Mouse (Mus musculus): ENCODE measurements around the gene D430041D05Rik. TPM values are rescaled to one million over a fixed set of nuclear protein-coding genes. Genes with fewer than 3 reads are reported as not detected.

D430041D05Rik gene
- polyA plus RNA-seq, 2 experiments from 2014 or later: 0.21 TPM; not detected in 1

DNA sequence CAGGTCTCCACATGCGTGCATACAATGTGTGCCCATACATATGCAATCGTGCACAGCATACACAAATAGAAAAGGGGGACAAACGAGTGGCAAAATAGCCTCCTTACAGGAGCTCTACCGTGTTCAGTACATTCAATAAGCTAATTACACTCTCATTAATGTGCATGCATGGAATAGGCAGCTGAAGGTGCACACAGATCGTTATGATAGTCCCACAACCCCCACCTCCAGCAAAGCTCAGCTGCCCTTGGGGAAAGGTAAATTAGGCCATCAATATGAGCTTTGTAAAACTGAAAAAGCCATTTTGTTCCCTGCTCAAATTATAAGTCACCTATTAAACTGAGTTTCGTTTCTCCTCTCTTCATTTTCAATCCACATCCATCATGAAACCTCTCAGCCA lies 75.0 kb downstream of the D430041D05Rik start:
- no peak for ATAC-seq

DNA sequence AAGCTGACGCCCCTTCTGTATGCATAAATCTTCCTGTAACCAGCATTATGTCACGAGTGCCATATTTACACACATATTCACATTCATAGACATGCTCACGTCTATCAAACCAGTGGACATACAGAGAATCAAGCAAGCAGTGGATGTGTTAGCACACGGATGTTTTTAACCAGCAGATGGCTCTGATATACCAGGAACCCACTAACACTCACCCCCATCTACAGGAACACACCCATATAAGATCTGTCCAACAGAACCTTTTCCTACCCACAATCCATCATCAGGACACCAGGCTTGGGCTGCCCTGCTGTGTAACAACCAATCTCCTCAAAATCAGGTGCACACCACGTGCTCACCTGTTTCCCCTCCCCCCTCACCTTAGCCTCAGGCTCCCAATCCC lies 76.9 kb downstream of the D430041D05Rik start:
- ATAC-seq: no peak

DNA sequence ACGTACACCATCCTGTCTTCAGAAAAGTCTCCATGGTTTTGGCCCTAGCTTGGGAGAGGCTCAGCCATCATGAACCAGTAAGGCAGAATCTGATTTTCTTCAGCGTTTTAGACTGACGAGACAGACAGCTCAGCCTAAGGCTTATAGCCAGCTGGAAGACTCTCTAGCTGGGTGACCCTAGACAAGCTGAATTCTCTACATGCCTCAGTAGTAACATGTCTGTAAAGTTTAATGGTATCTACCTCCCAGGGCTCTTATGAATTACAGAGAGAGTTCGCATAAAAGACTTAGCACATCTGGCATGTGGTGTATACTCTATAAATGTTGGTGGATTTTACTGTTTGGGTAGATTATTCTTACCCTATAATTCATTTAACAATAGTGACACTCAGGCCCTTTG lies 78.1 kb downstream of the D430041D05Rik start:
- no peak for ATAC-seq

DNA sequence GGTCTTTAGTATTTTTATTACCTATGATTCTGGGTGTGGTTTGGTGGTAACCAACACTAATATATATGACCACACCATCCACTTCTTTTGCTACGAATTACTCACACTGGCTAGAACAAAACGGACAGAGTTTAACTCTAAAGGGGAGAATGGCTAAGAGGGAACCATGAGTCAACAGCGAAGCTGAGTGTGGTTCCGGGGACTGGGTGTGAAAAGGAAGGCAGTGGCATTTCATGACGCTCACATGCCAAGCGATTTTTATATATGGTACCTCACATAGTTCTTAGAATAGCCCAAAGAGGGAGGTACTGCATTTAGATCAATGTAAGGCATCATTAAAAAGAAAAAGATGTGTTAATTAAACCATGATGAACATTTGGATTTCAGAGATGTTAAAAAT lies 79.6 kb downstream of the D430041D05Rik start:
- no peak for ATAC-seq

DNA sequence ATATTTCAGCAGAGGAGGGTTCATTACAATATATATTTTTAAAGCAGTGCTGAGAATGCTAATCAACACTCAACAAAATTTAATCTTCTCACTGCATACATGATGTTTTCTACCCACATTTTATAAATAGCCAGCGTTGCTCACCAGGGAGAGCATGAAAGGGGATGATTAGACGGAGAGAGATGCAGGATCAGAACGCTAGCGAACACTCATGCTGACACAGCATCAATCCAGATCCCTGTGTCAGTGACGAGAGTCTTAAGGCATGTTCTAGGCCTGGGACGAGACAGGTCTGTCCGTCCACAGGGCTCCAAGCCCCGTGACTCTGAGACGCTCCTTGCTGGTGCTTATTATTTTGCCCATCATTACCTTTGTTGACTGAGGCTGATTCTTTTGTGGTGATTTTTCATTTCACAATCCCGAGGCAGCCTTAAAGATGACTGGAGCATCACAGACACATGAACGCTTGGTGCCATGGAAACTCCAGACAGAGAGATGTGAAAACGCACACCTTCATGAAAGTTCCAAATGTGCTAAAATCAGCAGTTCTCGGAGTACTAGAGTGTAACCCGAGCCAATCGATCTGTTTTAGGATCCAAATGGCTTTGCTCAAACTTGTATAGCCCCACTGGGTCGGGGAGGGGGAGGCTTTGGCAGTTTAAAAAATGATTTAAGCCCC lies 83.6 kb downstream of the D430041D05Rik start:
- no peak for ATAC-seq

DNA sequence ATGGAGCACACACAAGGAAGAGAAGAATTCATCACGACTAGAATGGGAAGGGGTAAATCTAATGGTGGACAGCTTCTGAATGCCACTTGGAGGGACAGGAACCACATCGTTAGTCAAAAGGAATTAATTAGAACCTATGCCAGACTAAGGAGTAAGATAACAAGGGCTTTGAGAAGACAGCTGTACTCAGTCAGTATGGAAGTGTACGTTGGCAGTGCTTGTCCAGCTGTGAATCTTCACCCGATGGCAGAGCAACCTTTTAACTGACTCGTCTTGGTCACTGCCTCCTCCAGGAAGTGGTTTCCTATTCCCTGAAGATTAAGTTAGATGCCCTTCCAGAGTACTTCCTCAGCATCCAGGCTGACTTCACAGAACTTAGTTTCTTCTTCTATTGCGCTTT lies 87.0 kb downstream of the D430041D05Rik start:
- ATAC-seq: no peak

DNA sequence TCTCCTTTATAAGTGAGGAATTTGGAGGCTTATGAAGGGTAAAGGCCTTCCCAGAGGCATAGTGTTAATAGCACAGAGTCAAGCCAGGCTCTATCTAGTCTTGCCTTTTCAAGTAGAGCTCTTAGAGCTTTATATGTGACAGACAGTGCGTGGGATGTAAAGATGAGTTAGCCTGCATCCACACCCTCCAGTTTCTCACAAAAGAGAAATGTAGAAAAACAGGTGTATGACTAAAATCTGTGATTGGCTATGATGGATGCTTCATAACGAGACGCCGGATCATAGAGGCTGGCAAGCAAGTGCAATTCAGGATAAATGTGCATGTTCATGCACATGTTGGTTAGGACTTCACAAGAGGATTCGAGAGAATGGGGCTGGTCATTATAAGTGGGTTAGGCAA lies 87.5 kb downstream of the D430041D05Rik start:
- ATAC-seq: no peak

DNA sequence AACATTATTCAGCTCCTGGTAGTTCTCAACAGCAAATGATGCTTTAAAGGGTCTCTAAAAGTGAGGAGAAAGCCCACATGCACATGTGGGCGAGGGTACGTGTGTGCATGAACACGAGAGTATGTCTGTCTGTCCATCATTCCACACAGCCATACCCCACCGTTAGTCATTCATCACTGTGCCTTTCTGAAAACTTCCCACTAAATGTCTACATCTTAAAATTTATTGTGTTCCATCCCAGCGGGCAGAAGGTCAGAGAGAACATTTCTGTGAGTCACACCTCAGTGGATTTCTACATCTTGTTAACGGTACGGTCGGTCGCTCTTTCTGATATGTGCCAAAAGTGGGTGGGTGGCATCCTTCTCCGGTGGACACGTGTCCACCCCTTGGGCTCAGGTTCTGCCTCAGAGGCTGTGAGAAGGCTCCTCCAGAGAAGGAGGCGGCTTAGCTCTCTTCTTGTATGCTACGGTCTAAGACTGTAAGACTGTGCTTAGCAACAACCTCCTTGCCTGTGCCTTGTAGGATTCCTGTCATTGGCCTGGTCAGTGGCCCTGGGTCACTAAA lies 90.7 kb downstream of the D430041D05Rik start:
- ATAC-seq: no peak

DNA sequence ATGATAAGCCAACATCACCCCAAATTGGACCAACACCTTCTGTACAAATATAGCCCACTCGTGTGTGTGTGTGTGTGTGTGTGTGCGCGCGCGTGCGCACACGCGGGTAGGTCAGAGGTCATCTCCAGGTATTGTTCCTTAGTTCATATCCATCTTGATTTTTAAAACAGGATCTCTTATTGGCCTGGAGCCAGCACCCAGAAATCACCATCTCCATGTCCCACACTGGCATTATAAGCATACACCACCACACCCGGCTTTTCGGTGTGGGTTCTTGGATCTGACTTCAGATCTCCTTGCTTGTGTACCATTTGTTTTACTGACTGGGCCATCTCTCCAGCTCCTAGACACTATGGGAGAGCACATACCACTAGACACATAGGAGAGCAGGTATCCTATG lies 91.4 kb downstream of the D430041D05Rik start:
- no peak for ATAC-seq

DNA sequence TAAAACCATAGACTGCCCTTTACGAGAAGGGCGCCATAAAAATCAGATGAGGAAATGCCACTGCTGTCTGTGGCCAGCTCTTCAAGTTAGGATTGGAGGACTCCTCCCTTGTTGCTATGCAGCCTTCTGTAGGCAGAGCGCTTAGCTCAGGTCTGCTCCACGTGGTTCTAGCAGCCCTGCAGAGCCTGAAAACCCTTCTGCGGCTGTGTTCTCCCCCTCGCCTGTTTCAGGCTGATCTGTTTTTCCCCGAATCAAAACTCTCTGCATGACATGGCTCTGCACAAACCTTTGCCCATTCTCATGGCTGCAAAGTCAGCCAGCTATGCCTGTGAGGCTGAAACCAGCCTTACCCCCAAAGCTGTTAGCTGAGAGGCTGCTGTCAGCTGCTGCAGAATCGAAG lies 91.9 kb downstream of the D430041D05Rik start:
- no peak for ATAC-seq

DNA sequence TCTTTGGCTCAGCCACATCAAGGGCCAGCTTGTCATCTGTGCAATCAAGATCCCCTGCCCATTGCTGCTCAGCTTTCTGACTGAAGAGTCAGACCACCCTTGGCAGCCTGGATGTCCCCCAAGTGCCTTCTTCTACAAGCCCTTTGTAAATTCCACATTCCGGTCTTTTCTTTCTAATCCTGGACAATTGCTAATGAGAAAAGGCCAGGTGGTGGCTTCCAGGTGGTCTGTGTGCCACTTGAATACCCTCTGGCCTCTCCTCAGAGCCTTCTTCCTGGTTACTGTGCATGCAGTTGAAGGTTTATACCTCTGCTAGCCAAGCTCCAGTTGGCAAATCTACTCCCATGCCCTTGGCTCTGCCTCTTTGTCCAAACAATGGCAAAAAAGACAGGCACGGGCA lies 92.6 kb downstream of the D430041D05Rik start:
- no peak for ATAC-seq

DNA sequence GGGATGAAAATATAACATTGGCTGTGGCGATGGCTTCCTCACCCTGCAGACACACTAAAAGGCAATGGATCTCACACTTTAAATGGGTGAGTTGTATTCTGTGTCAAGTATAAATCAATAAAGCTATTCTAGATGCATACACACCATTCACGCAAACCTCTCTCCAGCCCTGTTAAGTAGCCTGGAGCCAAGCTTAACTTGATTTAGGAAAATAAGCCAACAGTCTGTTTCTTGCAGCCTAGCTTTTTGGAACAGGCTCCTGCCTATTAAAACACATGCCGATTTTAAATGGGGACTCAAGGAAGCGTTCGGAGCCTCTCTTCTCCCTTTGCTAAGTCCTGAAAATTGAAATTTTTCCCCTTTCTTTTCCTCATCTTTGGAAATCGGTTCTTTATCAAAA lies 93.2 kb downstream of the D430041D05Rik start:
- no peak for ATAC-seq

DNA sequence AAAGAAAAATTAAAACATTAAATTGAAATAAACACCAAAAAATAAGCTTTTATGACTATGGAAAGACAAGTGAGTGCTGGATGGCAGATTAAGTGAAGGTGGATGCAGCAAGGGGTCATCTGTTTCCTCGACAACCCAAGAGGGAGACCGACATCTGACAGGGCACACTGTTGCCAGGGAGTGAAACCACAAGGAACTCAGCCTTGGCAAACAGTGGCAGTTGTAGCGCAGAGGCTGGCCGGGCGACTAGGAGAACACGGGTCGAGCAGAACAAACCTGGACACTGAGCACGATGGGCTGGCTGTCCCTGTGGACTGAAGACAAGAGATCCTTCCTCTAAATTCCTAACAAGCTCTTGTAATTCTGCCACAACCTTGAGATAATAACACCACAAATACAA lies 94.3 kb downstream of the D430041D05Rik start:
- ATAC-seq: no peak

DNA sequence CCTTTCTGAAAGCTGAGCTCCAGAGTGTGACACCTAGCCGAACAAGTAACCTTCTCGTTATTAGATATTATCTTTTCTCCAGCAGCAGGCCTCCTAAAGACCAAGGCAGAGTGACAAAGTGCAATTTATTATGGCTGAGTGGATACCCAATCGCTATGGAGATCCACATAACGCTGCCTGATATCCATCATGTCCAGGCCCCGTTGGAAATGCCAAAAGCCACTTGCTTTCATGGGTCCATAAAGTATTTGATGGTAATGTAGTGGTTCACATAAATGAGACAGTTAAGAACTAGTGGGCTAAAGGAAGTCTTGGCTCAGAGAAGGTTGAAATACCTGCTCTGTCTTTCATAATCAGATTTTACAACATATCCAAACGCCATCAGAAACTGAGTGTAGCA lies 97.6 kb downstream of the D430041D05Rik start:
- ATAC-seq: no peak

DNA sequence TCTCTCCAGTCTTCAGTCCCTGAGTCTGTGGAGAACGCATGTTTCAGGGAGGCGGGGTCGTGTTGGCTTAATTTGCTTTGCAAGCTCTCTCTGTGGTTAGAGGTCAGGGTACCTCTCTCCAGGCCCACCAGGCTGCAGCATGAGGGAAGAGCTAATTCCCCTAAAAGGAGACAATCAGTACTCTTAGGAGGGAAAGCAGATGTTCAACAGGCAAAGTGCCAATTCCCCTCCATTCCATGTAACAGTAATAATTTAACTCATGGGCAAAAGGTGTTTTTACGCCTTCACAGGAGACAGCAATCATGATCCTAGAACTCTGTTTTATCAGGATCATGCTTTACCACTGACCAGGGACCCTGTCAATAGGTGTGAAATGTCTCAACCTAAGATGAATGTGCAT lies 103.7 kb downstream of the D430041D05Rik start:
- ATAC-seq: no peak

DNA sequence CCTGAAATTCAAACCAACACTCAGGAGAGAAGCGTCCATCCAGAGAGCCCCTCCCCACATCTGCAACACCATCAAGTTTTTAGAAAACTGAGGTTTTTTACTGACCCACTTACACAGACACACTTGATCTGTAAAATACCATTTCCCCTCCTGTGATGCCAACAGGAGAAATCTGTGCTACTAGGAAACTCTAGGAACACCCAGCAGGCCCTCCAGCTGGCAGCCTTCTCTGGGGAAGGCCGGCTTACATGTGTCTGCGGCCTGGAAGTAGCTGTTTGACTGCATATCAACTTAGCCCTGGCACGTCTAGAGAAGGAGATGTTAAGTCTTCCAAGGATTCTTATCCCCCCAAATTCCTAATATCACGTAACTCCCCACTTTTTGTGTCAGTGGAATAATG lies 105.1 kb downstream of the D430041D05Rik start:
- ATAC-seq: no peak

DNA sequence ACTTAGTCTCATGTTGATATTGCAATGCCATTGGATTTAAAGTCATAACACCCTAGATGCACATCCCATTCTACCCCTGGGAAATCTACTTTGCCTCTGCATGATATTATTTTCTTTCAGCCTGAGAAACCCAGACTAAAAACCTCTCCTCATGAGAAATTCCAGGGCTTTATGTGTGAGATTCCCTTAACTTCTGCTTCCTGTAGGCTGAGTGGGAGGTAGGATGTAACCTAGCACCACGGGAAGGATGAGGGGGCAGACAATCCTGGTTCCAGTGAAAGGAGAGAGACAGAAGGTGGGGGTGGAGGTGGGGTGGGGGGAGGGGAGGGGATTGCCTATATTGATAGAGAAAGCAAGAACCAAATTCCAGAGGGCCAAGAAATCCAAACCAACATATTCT lies 110.9 kb downstream of the D430041D05Rik start:
- no peak for ATAC-seq

DNA sequence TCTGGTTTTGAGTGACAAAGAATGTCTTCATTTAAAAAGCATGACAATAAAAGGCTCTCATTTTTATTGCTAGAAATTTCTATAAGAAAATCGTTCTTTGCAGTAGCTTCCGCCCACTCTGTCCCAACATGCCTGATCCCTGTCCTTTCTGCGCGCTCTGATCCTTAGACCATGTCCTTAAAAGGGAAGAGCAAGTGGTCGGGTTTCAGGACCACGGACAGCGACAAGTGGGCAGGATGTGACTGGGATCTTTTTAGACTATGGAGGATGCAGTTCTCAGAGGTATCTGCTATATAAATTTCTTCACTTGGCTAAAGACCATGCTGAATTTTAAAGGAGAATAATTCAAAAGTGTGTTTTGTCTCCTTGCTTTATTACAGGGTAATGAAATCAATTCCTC lies 111.7 kb downstream of the D430041D05Rik start:
- no peak for ATAC-seq

DNA sequence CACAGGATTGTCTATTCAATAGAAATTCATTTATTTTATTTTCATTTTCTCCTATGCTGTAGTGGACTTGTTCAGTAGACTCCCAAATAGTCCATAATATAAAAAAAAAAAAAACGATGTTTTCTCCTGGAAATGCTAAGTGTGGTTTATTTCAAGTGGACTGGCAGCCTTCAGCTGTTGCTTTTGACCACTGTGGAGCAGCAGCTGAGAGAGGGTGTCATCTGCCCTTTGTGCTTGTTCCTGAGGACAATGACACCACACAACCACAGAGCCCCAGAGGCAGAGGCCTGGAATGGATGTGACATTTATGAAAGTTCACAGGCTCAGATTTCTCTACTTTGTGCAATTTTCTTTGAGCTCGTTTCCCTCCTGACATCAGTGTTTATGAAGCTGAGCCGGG lies 124.0 kb downstream of the D430041D05Rik start:
- no peak for ATAC-seq

DNA sequence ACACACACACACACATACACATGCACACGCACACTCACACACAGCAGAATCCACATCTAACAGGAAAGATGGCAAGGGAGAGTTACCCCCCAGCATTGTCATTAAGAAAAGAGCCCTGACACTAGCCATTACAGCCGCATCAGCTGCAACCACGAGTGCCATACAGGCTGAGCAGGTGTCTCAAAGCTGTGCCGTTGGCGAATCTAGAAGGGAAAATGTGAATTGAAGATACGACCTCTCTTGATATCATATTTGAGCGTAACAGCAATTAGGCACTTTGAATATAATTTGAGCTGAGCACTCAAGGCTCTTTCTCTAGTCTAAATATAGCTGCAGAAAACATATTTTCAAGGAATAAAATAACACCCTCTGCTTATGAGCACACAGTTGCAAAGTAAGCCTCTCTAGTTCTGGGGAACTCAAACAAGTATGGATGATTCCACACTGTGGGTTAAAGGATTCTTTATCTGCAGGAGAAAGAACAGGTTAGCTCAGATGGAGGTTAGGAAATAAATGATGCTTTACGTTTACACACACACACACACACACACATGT lies 127.3 kb downstream of the D430041D05Rik start:
- no peak for ATAC-seq

DNA sequence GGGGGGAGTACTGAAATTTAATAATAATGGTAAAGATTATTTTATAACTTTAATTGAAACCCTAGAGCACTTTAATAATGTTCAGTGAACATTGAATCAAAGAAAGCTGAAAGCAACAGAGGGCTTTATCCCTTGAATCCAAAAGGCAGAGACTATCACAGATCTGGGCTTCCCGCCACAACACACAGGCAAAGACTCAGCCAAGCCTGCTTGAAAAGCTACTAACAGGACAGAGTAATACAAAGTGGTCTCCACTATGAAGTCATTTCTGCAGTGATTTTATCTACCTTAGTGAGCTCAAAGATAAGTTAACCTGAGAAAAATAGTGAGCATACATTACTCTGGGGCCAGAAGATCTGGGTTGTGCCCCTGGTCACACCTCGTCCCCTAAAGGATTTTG lies 128.0 kb downstream of the D430041D05Rik start:
- ATAC-seq: no peak

DNA sequence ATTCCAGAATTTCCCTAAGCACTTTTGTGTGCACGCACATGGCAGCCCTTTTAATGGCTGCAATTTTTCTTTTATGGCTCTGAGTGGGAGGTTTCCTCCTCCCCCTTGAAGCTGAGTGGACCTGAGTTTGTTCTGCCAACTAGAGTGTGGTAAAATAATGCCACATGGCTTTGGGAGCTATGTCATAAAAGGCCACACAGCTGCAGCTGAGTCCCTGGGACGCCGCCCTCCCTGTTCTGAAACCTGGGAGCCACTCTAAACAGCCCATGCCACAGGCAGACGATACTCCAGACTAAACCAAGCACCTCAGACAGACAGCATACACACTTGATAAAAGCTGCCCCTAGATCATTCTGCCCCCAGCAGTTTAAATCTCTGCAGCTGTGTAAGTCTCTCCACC lies 143.8 kb downstream of the D430041D05Rik start:
- no peak for ATAC-seq

DNA sequence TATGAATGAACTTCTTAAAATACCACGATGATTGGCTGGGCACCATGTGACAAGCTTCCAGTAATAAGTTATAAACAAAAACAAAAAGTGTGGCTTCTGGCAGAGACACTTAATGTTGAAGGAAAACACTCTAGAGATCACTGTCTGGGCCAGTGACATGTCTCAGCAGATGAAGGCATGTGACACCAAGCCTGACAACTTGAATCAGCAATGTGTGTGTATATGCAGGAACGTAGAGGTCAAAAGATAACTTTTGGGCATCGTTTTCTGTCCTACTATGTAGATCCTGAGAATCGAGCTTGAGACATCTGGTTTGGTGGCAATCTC lies 149.1 kb downstream of the D430041D05Rik start:
- ATAC-seq: no peak

DNA sequence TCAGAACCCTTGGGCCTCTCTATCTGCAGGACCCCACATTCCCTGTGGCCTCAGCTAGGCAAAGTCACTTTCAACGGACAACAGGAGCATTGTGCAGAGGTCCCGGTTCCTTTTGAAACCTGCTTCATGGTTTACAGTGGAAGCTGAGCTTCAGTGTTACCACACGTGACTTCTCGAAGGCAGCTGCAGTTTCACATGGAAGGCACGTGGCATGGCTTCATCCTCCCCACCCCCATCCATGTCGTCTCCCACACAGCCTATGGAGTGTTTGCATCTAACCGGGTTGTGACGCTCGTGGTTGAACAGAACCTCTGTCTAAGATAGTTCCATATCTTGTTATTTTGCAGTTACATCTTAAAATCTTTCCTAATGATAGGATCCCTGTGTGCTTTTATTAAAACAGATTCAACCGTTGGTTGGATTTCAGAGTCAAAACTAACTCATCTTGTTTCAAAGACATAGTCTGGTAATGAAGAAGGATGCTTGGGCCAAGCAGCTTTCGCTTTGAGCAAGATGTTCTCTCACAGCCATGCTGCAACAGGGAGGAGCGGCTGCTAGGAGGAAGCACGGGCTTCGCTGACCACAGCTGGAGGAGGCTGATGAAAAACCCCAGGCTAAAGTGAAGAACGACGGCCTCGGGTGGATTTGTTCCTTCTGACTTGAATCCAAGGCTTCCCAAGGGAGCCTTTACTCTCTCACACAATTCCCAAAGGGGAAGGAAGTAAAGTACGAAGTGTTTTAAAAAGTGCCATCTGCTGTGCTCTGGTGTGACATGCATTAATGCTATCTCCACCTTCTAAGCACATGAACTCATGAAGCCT lies 149.7 kb downstream of the D430041D05Rik start:
- ATAC-seq: no peak
